13 mouse cellular contexts compared by ENCODE assay signal in genomic region chr5:149272535-149272934, GRCm38 (mm10). TPM values are rescaled to one million over a fixed set of nuclear protein-coding genes. Genes with fewer than 3 reads are reported as not detected.
A peak's percentile ranks its signal among the peaks of the same experiment; 100 is the strongest.
DNase-seq lines count a peak whose midpoint lies in the region; ATAC-seq and TF ChIP-seq lines count a peak whose summit lies in the region.
"Had no signal": no experiment of that assay in that cellular context is flagged by ENCODE, and none has a peak within 500 bp of the region (broad histone marks: within the 10 kb centered on the region; RNA-seq: fewer than 3 reads in every experiment).

No protein-coding gene starts in this region.

- no peak for ATAC-seq in frontal cortex, adult (ENCODE audit: low TSS enrichment)
- ATAC-seq: inflammation-experienced regulatory T-cells, adult 6 months had no signal

- H3K9ac ChIP-seq in liver, adult 2 months (ENCODE audit: low read depth, low read length), result no peak overlapping the region
- H3K9ac ChIP-seq: neural tube, embryonic 13.5 days had no signal

- H3K4me1 ChIP-seq in liver, adult 2 months (ENCODE audit: control insufficient read depth, insufficient read depth, low read length), result no peaks in the 10 kb centered on the region
- H3K4me1 ChIP-seq in megakaryocyte, embryonic 14.5 days, result peaks cover 80% of the 10 kb centered on the region
- H3K4me1 ChIP-seq: neural tube, embryonic 13.5 days had no signal

- H3K79me2 ChIP-seq in liver, adult 2 months (ENCODE audit: control insufficient read depth, insufficient read depth, low read length), result no peaks in the 10 kb centered on the region

- H3K36me3 ChIP-seq in liver, adult 2 months (ENCODE audit: control insufficient read depth, insufficient read depth, low read length), result no peaks in the 10 kb centered on the region
- peaks cover 96% of the 10 kb centered on the region for H3K36me3 ChIP-seq in megakaryocyte, embryonic 14.5 days (replicated peaks; ENCODE audit: low read length)
- H3K36me3 ChIP-seq: neural tube, embryonic 13.5 days had no signal

- H3K9me3 ChIP-seq in megakaryocyte, embryonic 14.5 days, result peaks cover 16% of the 10 kb centered on the region

- whole genome bisulfite sequencing in liver, adult 2 months, result 73% methylated on average over 4 of the region's 4 CpGs

- H3K27ac ChIP-seq in gastrocnemius, adult 2 months, result no peak overlapping the region
- no peak overlapping the region for H3K27ac ChIP-seq in liver, adult 2 months (replicated peaks; ENCODE audit: insufficient read depth, low read depth, low read length)
- H3K27ac ChIP-seq: heart, adult 2 months; neural tube, embryonic 13.5 days had no signal

- peak; percentile 34 for DNase-seq in gastrocnemius, adult 2 months
- DNase-seq in gastrocnemius, adult 8-10 months (ENCODE audit: low spot score in 2 of 2), result no peak
- DNase-seq in 416B (ENCODE audit: low read depth) (peak; percentile 90), adipocyte (ENCODE audit: low spot score) (no peak)
- peak; percentile 23 for DNase-seq in liver, adult 2 months (ENCODE audit: extremely low read depth, low read depth, low spot score)
- DNase-seq in cerebellum, adult 8-10 months, result no peak
- DNase-seq: embryo, embryonic 11 days; right cerebral cortex, postnatal 4 days had no signal

- intact Hi-C loops in gastrocnemius, adult 2 months (cut with DNase I), result no loop called here

- TF ChIP-seq POLR2A in liver, adult 2 months (IDR thresholded peaks at IDR 0.05; ENCODE audit: extremely low read depth, insufficient read depth, low read length), result no peak

- TF ChIP-seq CTCF in gastrocnemius, adult 2 months (IDR thresholded peaks at IDR 0.05), result no peak
- no peak for TF ChIP-seq CTCF in liver, adult 2 months (IDR thresholded peaks at IDR 0.05; ENCODE audit: low read depth, low read length)

- H3K27me3 ChIP-seq in liver, adult 2 months (ENCODE audit: control insufficient read depth, insufficient read depth, low read length), result no peaks in the 10 kb centered on the region
- no peaks in the 10 kb centered on the region for H3K27me3 ChIP-seq in megakaryocyte, embryonic 14.5 days (replicated peaks)
- H3K27me3 ChIP-seq: neural tube, embryonic 13.5 days had no signal

- H3K4me3 ChIP-seq in gastrocnemius, adult 2 months, result no peak overlapping the region
- no peak overlapping the region for H3K4me3 ChIP-seq in liver, adult 2 months (ENCODE audit: insufficient read depth, low read depth, low read length)
- H3K4me3 ChIP-seq in megakaryocyte, embryonic 14.5 days (replicated peaks), result peak overlapping the region; percentile 70
- H3K4me3 ChIP-seq: heart, adult 2 months; neural tube, embryonic 13.5 days had no signal

RNA-seq across cellular contexts. Expression of gene Alox5ap, which starts 8.0 kb away (rescaled TPM):
- total RNA-seq in gastrocnemius, adult 2 months (2021), result 1 to 10 TPM; 4.1 to 5.1 TPM
- 1 to 10 TPM; 2.2 to 4.3 (median 2.8) TPM for total RNA-seq in gastrocnemius, adult 8-10 months (2022)
- 2.3 and 3.8 TPM in 2 replicates for total RNA-seq in liver, adult 2 months (2014; rRNA removed)
- polyA plus RNA-seq in liver, adult 2 months (2012; rRNA removed), result 4.8 and 6.4 TPM in 2 replicates
- polyA plus RNA-seq in megakaryocyte, embryonic 14.5 days (2012; ENCODE audit: insufficient read depth, low replicate concordance), result 15.7 and 31.2 TPM in 2 replicates

Comparison
In these comparisons a context has a peak if more than half of its experiments do, and no peak if none do; other contexts are left out.
1. DNase-seq: peak in gastrocnemius, adult 2 months (single experiment), 416B (single experiment) and liver, adult 2 months (single experiment); none in gastrocnemius, adult 8-10 months (0 of 2), cerebellum, adult 8-10 months (single experiment) and adipocyte (single experiment).